Mouse (Mus musculus): Measurements from ENCODE around the gene Defb46.

The Defb46 gene

GRCm38 (mm10) chr8:19239616-19240015, at the start of gene Defb46:
Gene Defb46, plus strand, starts transcription at chr8:19239916.
- no peak for DNase-seq (ENCODE audit: low spot score)

- no peak for DNase-seq (ENCODE audit: low spot score)
Observed at GRCm38 (mm10) chr8:19225161-19225560, 14.6 kb upstream of the Defb46 start, which contains the start of gene Defb6. Gene Defb6, plus strand, starts transcription at chr8:19225478.

GRCm38 (mm10) chr8:19238101-19238500, 1.6 kb upstream of the Defb46 start:
- no peak for DNase-seq (ENCODE audit: low spot score)

GRCm38 (mm10) chr8:19247280-19247679, 7.6 kb downstream of the Defb46 start, which contains the start of gene Defb5:
Gene Defb5, plus strand, starts transcription at chr8:19247580.
- no peak for DNase-seq (ENCODE audit: low spot score)

GRCm38 (mm10) chr8:19258136-19258535, 18.4 kb downstream of the Defb46 start:
- DNase-seq (ENCODE audit: low spot score), result no peak

- no peak for DNase-seq (ENCODE audit: low spot score)
Observed at GRCm38 (mm10) chr8:19259667-19260066, 20.0 kb downstream of the Defb46 start.
